Mouse (Mus musculus): ENCODE results near the gene Edar.

Gene Edar

DNA sequence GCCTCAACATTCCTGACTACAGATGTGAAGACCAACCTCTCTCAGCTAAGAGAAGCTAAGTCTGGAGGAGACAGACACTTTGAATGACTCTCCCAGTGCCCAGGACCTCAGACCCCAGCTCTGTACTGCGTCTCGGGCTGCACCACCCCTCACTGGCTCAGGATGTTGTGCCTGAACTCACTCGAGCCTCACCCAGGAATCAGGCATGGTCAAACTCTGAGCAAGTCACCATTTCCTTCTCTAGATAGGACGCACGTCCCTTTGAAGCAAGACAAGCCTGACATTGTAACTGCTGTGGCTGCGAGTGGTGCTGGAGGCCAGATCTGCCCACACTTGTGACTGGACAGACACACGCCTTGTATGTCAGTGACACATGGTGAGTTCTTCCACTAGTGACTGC, 73.5 kb downstream of the Edar start:
- no peak for DNase-seq (ENCODE audit: low read depth in 2 of 2, low spot score in 2 of 2)

DNA sequence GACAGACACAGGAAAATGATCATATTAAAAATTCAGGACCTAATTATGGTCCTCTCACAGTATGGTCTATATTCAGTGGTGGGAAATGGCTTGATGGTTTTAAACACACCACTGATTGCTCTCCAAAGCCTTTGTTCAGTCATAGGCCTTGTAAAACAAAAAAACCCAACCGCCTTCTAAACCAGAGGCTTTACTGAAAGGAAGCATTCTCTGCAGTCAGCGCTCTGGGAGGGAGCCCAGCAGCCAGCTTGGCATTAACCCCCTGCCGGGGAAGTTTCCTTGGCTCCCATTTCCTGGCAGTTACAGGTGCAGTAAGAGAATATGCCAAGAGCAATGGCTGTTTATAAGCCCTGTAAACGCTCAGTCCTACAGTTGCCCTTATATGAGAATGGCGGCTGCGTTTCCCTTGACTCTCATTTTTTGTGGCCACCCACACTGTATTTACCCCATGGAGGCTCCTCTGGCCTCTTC, 74.0 kb downstream of the Edar start:
- no peak for DNase-seq (ENCODE audit: low read depth in 2 of 2, low spot score in 2 of 2)

DNA sequence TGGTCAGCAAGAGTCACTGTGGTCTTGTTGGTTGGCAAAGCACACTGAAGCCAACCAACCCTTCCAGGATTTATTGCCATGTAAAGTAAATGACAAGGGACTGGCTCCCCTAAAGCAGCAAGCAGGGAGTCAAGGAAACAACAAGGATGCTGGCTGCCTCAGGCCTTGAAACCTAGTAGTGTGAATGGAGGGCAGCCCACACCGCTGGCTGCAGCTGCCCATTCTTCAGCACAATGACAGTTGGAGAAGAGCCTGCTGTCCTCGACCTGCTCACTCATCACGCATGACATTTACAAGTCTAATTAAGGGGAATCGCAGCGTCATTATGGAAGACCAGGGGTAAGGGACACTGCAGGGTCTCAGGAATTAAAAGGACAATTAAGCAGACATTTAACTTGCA, 74.5 kb downstream of the Edar start:
- no peak for DNase-seq (ENCODE audit: low read depth in 2 of 2, low spot score in 2 of 2)

DNA sequence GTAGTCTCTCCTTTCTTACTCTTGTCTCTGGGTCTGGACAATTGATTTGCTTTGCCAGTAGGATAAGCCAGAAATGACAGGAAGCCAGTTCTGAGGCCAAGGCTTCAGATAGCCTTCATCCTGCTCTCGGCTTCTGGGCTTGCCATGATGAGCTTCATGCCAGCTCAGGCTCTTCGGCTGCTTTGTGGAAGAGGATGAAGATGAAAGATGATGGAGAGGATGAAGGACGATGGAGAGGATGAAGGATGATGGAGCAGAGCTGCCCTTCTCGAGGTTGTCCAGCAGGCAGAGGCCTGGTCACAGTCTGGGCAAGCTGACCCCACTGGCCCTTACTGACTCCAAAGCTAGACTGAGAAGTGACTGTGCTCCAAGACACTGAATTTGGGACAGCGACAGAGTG, 75.3 kb downstream of the Edar start:
- DNase-seq (ENCODE audit: low read depth in 2 of 2, low spot score in 2 of 2) = no peak

DNA sequence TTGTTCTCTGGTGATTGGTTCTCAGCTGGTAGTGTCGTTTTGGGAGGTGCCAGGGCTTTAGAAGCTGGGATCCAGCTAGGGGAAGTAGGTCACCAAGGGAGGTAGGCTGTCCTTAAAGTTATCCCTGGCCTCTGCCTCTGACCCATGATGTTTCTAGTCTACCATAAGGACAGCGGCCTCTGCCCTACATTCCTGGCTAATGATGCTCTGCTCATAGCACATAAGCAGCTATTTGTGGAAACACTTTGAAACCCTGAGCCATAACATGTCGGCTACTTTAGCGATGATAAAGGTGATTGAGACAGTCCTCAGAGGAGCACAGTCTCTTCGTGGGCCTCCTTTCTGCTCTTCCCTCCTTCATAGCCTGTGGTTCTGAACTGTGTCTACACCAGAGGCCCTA, 79.6 kb downstream of the Edar start:
- DNase-seq (ENCODE audit: low read depth in 2 of 2, low spot score in 2 of 2) = no peak

DNA sequence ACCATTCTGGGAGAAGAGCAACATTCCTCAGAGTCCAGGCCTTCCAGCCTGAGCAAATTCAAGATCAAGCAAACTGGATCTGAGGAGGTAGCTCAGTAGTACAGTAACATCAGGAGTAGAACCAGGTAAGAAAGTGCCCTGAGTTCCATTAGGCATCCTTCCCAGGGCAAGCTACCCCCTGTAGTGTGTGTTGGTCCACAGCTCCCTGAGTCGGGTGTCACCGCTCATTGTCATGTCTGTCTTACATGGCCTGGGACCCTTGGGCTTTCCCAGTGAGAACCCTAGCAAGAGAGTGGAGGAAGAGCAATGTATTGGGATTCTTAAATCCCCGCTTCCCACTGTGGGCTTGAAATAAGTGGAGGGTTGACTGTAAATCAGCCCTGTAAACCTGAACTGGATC, 80.3 kb downstream of the Edar start:
- no peak for DNase-seq (ENCODE audit: low read depth in 2 of 2, low spot score in 2 of 2)

DNA sequence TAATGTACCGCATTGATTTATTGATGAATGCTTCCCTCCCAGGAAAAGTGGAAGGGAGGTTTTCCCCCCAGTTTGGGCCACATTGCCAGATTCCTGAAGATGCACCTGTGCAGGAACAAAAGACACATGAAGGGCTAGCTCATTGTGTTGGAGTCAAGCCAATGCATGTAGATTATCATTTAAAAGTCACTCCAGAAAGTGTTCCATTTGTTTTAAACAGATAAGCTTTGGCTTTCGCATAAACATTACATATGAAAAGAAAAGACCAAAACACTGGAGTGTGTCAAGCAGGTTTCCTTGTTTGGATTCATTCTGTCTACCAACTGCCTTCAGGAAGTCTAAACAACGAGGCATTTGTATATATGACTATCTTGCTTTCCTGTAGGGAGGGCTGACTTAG, 81.0 kb downstream of the Edar start:
- no peak for DNase-seq (ENCODE audit: low read depth in 2 of 2, low spot score in 2 of 2)

DNA sequence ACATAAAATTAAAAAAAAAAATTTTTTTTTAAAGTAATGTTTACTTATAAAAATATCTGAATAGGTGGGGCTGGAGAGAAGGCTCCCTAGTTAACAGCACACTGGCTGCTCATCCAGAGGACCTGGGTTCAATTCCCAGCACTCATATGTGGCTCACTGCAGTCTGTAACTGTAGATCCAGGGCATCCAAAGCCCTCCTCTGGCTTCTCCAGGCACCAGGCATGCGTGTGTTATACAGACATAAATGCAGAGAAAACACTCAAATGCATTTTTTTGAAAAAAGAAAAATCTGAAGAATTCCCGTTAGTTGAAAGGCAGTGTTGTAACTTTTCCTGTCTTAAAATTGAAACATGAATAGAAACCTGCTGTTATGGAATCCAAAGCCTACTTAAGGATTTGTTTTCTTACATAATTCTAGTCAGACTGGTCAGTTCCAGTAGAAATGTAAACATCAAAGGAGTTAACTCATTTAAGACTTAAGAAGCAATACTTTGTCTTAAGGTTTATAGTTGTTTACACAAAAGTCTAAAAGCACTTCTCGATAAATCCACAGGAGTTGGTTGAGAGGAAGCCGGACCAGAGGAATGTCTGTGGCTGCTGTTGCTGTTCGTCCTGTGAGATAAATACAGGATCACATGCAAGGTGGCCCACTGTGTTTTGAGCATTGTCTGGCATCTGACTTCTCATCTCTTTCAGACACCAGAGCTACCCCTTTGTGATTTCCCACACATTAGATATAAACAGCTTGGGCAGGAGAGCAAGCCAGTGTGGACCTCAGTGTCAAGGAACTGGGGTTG, 89.8 kb downstream of the Edar start:
- DNase-seq (ENCODE audit: low read depth in 2 of 2, low spot score in 2 of 2) = no peak

DNA sequence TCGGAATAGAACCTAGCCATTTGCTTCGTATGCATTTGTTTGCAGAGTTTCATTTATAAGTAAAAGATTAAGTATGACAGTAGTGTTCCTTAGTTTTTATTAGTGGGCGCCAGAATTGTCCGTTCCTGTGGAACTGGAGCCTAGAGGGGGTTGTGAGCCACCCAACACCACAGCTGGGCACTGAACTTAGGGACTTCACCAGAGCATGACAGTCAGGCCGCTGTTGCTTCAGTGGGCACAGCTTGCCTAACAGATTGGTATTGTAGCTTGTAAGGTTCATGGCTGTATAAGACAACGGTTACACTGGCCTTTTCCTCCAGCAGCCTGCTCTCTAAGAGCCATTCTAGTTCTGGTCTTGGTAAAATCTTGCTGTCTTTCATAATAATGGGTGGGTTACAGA, 114.9 kb downstream of the Edar start:
- DNase-seq (ENCODE audit: low read depth in 2 of 2, low spot score in 2 of 2) = no peak

DNA sequence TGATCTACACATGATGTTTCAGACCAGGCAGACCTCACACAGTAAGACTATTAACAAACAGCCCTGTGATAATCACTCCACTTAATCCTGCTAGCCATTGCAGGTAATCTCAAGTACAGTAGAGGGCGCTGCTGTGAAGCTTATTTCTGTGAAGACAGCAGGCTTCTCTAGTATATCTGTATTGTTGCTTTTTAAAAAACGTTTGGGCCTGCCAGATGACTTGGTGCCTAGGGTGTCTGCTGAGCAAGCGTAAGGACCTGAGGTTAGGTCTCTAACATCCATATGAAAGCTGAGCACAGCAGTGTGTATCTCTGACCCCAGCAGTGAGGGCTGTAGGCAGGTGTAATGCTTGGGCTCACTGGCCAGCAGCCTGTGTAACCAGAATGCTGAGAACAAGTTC, 115.6 kb downstream of the Edar start:
- no peak for DNase-seq (ENCODE audit: low read depth in 2 of 2, low spot score in 2 of 2)

DNA sequence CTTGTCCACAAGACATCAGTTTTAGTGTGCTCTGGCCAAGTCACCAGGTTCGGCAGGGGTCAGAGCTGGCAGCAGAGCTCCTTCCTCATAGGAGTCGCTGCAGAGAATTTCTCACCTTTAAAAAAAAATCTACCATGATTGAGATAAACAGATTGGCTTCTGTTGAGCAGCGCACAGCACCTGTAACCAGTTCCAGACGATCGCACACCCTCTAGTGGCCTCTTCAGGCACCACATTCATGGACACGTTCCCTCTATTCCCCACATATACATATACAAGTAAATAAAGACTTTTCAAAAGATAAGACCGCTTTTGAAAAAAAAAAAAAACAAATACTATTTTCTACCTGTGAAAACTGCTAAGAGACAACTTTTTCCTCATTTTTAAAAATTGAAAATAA, 116.4 kb downstream of the Edar start:
- DNase-seq (ENCODE audit: low read depth in 2 of 2, low spot score in 2 of 2) = peak in 1 of 2 experiments; percentile 18

DNA sequence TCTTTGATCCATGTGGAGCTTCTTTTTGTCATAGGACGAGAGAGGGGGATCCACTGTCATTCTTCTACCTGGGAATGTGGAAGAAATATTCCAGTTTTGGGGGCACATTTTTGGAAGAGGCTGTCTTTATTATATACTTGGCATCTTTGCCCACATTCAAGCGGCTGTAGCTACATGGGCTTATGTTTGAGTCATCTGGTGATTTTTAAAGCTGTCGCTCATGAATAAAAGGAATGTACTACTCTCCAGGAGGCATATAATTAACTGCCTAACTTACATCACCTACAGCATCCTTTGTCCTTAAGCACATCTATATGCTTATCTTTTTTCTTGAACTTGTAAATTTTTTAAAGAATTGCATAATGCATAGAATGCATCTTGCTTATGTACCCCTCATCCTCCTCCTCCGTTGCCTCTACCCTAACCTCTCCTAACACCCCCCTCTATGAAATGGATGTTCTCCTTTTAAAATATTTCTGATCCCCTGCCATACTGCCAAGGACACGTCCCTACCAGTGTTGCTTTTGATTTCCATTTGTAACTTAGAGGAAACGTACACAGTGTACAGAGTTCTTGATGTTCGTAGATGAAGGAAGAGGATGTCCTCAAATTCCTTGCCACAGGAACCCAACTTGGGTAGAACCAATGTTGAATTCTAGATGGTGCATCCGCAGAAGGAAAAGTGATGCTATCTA, 120.6 kb downstream of the Edar start:
- DNase-seq (ENCODE audit: low read depth in 2 of 2, low spot score in 2 of 2) = no peak
